Mouse (Mus musculus) left cerebral cortex, postnatal 10 days (tissue): ENCODE measurements at regions not wholly inside any gene's neighbourhood (a gene's known extent, or its start where the extent isn't known, plus 50 kb on each side); places are given as distances from the start of the nearest gene placed in this dataset.
"Not testable (repeated sequence)": the region's sequence is repeated elsewhere in the genome, so short reads cannot be mapped to it uniquely, and the experiment has no call there.

Experiments used
- DNase-seq, 2 experiments: peaks; one replicate each; pipeline ENCODE4 v3.0.0; 2021 to 2022; ENCODE audit warnings: low spot score in 2 of 2, mixed read lengths in 1 of 2; ENCODE audit errors: extremely low spot score in 1 of 2
- intact Hi-C: fragments of 180-260 bp; cut with DNase I; formaldehyde crosslinking; loops from one replicate; pipeline ENCODE4 v1.15.1; 2025

DNA sequence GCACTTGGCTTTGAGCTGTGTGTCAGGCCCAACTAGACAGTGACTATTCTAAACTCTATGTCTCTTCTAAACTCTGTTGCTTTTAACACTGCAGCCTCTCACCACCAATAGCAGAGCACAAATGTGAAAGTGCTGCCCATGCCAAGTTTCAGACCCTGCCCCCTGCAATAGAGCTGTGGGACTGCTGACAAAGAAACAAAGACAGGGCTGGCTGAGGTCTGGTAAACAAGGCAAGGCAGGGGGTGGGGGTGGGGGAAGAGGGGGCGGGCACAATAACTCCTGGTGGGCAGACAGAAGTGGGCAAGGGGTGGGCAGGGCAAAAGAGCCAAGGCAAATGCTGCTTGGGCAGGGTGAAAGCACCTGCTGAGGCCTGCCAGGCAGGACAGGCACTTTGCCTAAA, 172.9 kb upstream of the 9130204L05Rik start:
- intact Hi-C loops: no loop called here
- DNase-seq: no peak

- intact Hi-C loops: not testable (repeated sequence)
- peak in 1 of 2 experiments; percentile 21 for DNase-seq
Observed at GRCm38 (mm10) chr3:91254926-91255325, 164.3 kb upstream of the 9130204L05Rik start.

DNA sequence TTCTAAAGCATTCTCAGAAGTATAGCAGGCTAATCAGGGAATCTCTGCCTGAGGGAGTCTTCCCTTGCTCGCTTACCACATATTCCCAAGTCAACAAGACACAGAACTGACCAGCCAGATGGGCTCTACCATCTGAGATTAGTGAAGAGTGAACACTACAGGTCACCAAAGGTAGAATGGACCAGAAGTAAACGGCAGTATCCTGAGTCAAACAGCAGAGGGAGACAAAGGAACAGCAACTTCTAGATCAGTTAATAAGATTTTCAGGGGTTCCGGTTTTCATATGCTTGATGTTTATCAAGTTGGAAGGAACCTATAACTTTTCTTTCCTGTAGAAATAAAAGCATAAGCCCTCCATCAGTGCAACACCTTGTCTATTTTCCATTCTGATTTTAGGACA, 132.6 kb upstream of the 9130204L05Rik start:
- no peak for DNase-seq
- intact Hi-C loops: no loop called here

- intact Hi-C loops: no loop called here
- DNase-seq: no peak
Observed at GRCm38 (mm10) chr3:91213280-91213679, 122.7 kb upstream of the 9130204L05Rik start.
